Mouse (Mus musculus) liver, adult 2 months (tissue): ENCODE measurements around the gene Eef2. TPM values are rescaled to one million over a fixed set of nuclear protein-coding genes. Genes with fewer than 3 reads are reported as not detected.
A peak's percentile ranks its signal among the peaks of the same experiment; 100 is the strongest.

Source experiments
- DNase-seq: peaks from one replicate; pipeline ENCODE4 v3.0.0-alpha.2; 2011; ENCODE audit warnings: low read depth, low spot score; ENCODE audit errors: extremely low read depth
- H3K27ac ChIP-seq: fragments of 200-500 bp; replicated peaks from 2 replicates; pipeline ENCODE4 v1.5.1; 2012; ENCODE audit warnings: low read depth, mild to moderate bottlenecking, control low read depth, inconsistent platforms, low read length; ENCODE audit not compliant: insufficient read depth
- H3K27me3 ChIP-seq: fragments of 200-500 bp; 2 replicates; pipeline ENCODE4 v1.6.1; 2012; ENCODE audit warnings: mild to moderate bottlenecking, moderate library complexity, low read length, inconsistent platforms; ENCODE audit not compliant: control insufficient read depth, insufficient read depth
- H3K36me3 ChIP-seq: fragments of 200-500 bp; 2 replicates; pipeline ENCODE4 v1.6.1; 2012; ENCODE audit warnings: low read length, inconsistent platforms; ENCODE audit not compliant: control insufficient read depth, insufficient read depth
- H3K4me1 ChIP-seq: fragments of 200-500 bp; 2 replicates; pipeline ENCODE4 v1.6.1; 2011; ENCODE audit warnings: low read length; ENCODE audit not compliant: control insufficient read depth, insufficient read depth
- H3K4me3 ChIP-seq: fragments of 200-500 bp; 2 replicates; pipeline ENCODE4 v1.5.1; 2011; ENCODE audit warnings: low read depth, mild to moderate bottlenecking, control low read depth, low read length, moderate library complexity; ENCODE audit not compliant: insufficient read depth
- H3K79me2 ChIP-seq: fragments of 200-500 bp; 2 replicates; pipeline ENCODE4 v1.6.1; 2012; ENCODE audit warnings: inconsistent platforms, mild to moderate bottlenecking, low read length, moderate library complexity; ENCODE audit not compliant: control insufficient read depth, insufficient read depth
- H3K9ac ChIP-seq: fragments of 200-500 bp; 2 replicates; pipeline ENCODE4 v1.6.1; 2012; ENCODE audit warnings: low read depth, mild to moderate bottlenecking, control low read depth, inconsistent platforms, low read length
- CTCF ChIP-seq: fragments of 200-500 bp; IDR thresholded peaks from 2 replicates; pipeline ENCODE4 v1.5.1; 2011; ENCODE audit warnings: low read depth, low read length, control low read depth
- POLR2A ChIP-seq: fragments of 200-500 bp; IDR thresholded peaks from 2 replicates; pipeline ENCODE4 v1.6.1; 2011; ENCODE audit warnings: low read length, control low read depth; ENCODE audit not compliant: insufficient read depth; ENCODE audit errors: extremely low read depth
- WGBS: fragments of 180-500 bp; shearing (Covaris S2); methylation state at CpG from one replicate; pipeline ENCODE4 v1.1.7; 2018; 5-methylcytosine and 5-hydroxymethylcytosine counted together
- polyA plus RNA-seq: library from polyadenylated mRNA; depleted of rRNA; stranded (reverse); fragments of >200 nt; gene quantifications from 2 replicates; pipeline ENCODE4 v1.2.3, GENCODE M21; 2012
- total RNA-seq: library from RNA; depleted of rRNA; stranded (reverse); fragments of >200 nt; gene quantifications from 2 replicates; pipeline ENCODE4 v1.2.3, GENCODE M21; 2014

Gene Eef2
- total and polyA plus RNA-seq, 2 experiments: 812 to 1,204 TPM

DNA sequence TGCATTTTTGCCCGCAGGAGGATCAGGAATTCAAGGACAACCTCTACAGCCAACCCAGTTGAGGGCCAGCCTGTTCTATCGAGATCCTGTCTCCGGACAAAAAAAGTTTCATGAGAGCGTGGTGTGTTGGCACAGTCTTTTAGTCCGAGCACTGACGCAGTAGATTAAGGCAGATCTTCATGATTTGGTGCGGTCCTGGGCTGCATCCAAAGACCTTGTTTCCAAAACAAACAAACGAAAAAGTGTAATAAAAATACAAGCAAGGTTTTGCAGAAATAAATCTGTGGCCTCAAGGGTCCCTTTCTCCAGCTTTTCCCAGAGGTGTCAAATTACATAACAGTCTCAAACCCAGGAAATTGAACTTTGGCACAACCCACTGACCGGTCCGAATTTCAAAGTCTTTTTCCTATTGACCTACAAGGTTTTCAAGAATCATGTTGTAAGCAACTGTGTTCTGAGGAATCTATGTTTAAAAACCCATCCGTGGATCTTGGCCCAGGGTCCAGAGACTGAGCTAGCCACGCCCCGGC, 430 bp upstream of the Eef2 start:
- Histone ChIP-seq H3K4me3 (peak overlapping the region; percentile 80), H3K27ac (peak overlapping the region; percentile 94), H3K36me3 (peaks cover 33% of the 10 kb centered on the region), H3K79me2 (peaks cover 20% of the 10 kb centered on the region), H3K4me1 (peaks cover 22% of the 10 kb centered on the region), H3K27me3 (no peaks in the 10 kb centered on the region), H3K9ac (peak overlapping the region; percentile 41)
- under 1% methylated on average over 13 of the region's 13 CpGs for WGBS
- peak; percentile 94 for DNase-seq
- no peak for TF ChIP-seq POLR2A

DNA sequence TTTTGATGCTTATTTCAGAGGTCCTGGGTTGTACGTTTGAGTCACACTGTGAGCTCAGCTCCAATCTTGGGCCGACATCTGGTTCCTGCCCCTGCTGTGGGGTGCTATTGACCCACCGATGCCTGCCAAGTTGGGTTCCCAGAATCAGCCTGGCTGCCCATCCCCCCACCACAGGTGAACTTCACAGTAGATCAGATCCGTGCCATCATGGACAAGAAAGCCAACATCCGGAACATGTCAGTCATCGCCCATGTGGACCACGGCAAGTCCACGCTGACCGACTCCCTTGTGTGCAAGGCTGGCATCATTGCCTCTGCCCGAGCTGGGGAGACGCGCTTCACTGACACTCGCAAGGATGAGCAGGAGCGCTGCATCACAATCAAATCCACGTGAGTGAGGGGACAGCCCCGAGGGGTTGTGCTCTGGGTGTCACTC, 1.1 kb downstream of the Eef2 start:
- Histone ChIP-seq H3K36me3 (peaks cover 44% of the 10 kb centered on the region), H3K27ac (peak overlapping the region; percentile 94), H3K4me3 (peak overlapping the region; percentile 80), H3K9ac (peak overlapping the region; percentile 93), H3K27me3 (no peaks in the 10 kb centered on the region), H3K4me1 (peaks cover 22% of the 10 kb centered on the region), H3K79me2 (peaks cover 20% of the 10 kb centered on the region)
- no peak for TF ChIP-seq POLR2A
- no peak for TF ChIP-seq CTCF
- WGBS: under 1% methylated on average over 16 of the region's 16 CpGs
- DNase-seq: peak; percentile 80

DNA sequence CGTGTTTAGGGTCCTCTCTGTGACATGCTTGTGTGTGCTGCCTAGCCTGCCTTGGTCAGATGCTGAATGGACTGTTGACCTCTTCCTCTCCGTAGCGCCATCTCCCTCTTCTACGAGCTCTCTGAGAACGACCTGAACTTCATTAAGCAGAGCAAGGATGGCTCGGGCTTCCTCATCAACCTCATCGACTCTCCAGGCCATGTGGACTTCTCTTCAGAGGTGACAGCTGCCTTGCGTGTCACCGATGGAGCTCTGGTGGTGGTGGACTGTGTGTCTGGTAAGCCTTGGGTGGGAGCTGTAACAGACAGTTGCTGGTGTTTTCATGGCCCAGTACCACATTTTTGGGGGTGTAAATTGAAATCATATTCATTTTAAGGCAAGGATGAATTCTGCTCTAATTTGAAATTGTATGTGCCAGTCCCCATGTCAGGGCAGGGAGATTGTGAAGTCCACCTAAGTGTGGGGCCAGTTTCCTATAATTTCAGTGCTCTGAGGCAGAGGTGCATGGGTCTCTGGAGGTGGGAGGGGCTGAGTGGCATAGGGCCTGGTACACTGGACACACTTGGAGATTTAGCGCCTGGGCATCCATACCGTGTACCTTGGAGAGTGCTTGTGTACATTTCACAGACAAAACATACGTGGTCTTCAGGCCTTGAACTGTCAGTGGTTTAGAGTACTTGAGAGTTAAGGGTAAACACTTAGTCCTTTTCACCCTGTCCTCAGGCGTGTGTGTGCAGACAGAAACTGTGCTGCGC, 1.7 kb downstream of the Eef2 start:
- Histone ChIP-seq H3K4me1 (peaks cover 20% of the 10 kb centered on the region), H3K36me3 (peaks cover 44% of the 10 kb centered on the region), H3K79me2 (peaks cover 20% of the 10 kb centered on the region), H3K27ac (peak overlapping the region; percentile 37), H3K9ac (peak overlapping the region; percentile 93), H3K27me3 (no peaks in the 10 kb centered on the region), H3K4me3 (peak overlapping the region; percentile 80)
- no peak for DNase-seq
- 27% methylated on average over 14 of the region's 14 CpGs for WGBS
- TF ChIP-seq CTCF (no peak), POLR2A (no peak)

DNA sequence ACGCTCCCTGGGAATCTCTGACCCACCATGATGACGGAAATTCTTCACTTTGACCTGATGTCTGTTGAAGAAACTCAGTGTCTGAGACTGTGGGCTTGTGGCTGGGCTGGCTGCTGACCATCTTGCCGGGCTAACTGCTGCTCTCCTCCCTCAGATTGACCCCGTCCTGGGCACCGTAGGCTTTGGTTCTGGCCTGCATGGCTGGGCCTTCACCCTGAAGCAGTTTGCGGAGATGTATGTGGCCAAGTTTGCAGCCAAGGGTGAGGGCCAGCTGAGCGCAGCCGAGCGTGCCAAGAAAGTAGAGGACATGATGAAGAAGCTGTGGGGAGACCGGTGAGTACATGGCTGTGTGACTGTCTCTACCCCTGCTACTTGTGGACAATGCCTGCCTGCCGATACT, 2.5 kb downstream of the Eef2 start:
- no peak overlapping the region for H3K27ac ChIP-seq
- peaks cover 25% of the 10 kb centered on the region for H3K79me2 ChIP-seq
- no peak for TF ChIP-seq POLR2A
- no peak for TF ChIP-seq CTCF
- no peak for DNase-seq
- H3K9ac ChIP-seq: no peak overlapping the region
- H3K4me3 ChIP-seq: no peak overlapping the region
- peaks cover 23% of the 10 kb centered on the region for H3K4me1 ChIP-seq
- 83% methylated on average over 11 of the region's 11 CpGs for WGBS
- peaks cover 44% of the 10 kb centered on the region for H3K36me3 ChIP-seq
- no peaks in the 10 kb centered on the region for H3K27me3 ChIP-seq

GRCm38 (mm10) chr10:81179451-81180342, 3.3 kb downstream of the Eef2 start:
- Histone ChIP-seq H3K36me3 (peaks cover 44% of the 10 kb centered on the region), H3K4me3 (no peak overlapping the region), H3K9ac (no peak overlapping the region)

More at GRCm38 (mm10) chr10:81179451-81180342, 3.3 kb downstream of the Eef2 start:
- 83% methylated on average over 32 of the region's 32 CpGs for WGBS
- Histone ChIP-seq H3K4me1 (peaks cover 25% of the 10 kb centered on the region), H3K79me2 (peaks cover 29% of the 10 kb centered on the region), H3K27ac (no peak overlapping the region), H3K27me3 (no peaks in the 10 kb centered on the region)
- DNase-seq: no peak
- no peak for TF ChIP-seq CTCF
- TF ChIP-seq POLR2A: no peak
